Mouse (Mus musculus): ENCODE data around the gene Prkar1a. TPM values are rescaled to one million over a fixed set of nuclear protein-coding genes. Genes with fewer than 3 reads are reported as not detected.

The Prkar1a gene
- polyA plus RNA-seq (2012) = 89.2 and 91.3 TPM in 2 replicates

DNA sequence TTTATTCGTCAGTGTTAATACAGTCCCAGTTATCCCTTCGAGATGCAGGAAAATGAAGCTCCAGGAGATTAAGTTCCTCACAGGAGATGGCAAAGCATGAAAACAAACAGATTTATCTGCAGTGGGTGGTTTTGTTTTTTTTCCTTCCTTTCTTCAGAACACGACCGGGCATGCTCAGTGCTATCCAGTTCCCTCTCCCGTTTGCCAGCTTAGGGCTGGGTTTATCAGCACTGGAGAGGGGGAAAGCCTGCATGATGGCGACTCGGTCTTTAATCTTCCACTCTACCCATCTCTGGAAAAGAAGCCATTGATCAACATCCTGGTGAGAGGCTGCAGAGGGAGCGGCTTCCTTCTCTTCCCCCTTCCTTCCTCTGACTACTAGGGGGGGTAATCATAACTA is at the start of gene Prkar1a:
Gene Prkar1a, plus strand, starts transcription at position 200 of the 400 bp plus-strand sequence.
- no peak for TF ChIP-seq GATA1 (IDR thresholded peaks at IDR 0.05; ENCODE audit: low read length)

- TF ChIP-seq GATA1 (IDR thresholded peaks at IDR 0.05; ENCODE audit: low read length) = no peak
Observed at GRCm38 (mm10) chr11:109607600-109607999, 41.6 kb upstream of the Prkar1a start.

- no peak for TF ChIP-seq GATA1 (IDR thresholded peaks at IDR 0.05; ENCODE audit: low read length)
Observed at GRCm38 (mm10) chr11:109608976-109609625, 40.1 kb upstream of the Prkar1a start.

DNA sequence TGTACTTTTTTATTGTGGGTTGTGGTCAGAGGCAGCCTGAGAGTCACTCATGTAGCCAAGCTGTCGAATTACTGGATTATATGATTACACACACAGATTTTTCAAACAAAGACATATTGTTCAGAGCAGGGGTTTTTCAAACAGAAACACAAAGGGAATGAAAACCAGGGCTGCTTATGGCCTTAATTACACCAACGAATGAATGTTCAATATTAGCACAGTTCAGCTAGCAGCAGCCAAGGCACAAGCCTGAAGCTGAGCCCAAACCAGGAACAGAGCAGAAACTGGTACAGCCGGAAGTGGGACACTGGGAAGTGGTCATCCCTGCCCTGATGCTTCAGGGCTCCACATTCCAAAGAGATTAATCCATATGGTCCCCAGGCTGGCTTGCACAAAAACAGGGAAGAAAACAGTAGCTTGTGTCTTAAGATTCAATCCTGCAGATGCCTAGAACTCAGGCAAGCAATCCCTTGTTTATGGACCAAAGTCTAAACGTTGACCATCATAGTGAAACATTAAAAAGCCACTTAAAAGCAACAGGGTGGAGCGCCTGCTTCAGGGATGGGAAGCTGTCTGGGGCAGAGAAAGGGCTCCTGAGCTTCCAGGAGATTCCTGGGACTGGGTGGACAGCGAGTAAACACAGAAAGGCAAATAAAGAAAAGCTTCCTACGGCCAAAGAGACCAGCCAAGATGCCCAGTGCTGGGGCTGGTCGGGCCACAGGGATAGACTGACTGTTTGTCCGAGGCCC is 39.0 kb upstream of the Prkar1a start:
- TF ChIP-seq GATA1 (IDR thresholded peaks at IDR 0.05; ENCODE audit: low read length) = no peak

DNA sequence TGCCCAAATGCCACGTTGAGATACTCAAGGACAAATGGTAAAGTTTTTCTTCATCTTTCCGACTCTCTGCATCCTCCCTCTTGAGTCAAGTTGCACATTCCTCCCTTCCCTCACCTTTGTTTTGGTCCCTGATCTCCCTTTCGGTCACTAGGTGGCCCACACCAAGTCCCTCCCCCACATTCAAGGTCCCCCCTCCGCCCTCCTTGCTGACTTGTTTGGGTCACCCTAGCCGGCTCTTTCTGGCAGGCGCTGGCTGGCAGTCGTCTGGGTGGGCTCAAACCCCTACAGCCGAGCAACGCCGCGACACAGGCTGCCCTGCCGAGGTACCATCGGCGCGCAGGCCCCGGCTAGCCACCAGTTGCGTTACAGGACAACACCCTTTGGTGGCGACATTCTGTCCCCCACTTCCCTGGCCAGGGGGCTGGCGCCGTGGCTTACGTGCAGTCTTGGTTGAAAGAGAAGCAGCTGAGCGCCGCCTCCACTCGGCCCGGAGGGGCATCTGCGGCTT is 38.4 kb upstream of the Prkar1a start:
- no peak for TF ChIP-seq GATA1 (IDR thresholded peaks at IDR 0.05; ENCODE audit: low read length)

- no peak for TF ChIP-seq GATA1 (IDR thresholded peaks at IDR 0.05; ENCODE audit: low read length)
Observed at GRCm38 (mm10) chr11:109611303-109612149, 37.7 kb upstream of the Prkar1a start, which contains the start of gene Wipi1. Wipi1 (minus strand) TSS chr11:109611967.

- no peak for TF ChIP-seq GATA1 (IDR thresholded peaks at IDR 0.05; ENCODE audit: low read length)
Observed at GRCm38 (mm10) chr11:109612871-109613529, 36.2 kb upstream of the Prkar1a start.

- TF ChIP-seq GATA1 (IDR thresholded peaks at IDR 0.05; ENCODE audit: low read length) = no peak
Observed at GRCm38 (mm10) chr11:109615286-109615685, 33.9 kb upstream of the Prkar1a start.

GRCm38 (mm10) chr11:109616352-109616751 is 32.9 kb upstream of the Prkar1a start:
- TF ChIP-seq GATA1 (IDR thresholded peaks at IDR 0.05; ENCODE audit: low read length) = no peak

DNA sequence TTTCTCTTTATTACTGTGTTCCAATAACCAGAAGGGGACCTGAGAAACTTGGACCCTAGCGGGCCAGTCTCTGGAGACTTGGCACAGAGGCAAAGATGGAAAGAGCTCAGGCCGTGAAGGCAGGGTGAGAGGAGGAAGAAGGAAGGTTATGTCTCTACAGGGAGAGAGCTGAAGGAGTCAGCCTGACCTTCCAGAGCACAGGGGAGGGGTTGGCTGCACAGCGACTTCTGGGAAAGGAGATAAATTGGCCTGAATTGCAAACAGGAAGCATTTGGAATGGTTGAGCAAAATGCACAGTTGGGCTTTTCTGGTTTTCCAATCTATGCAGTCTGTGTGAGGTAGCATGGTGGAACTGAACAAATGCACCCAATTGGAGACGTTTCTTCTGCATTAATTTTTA is 32.4 kb upstream of the Prkar1a start:
- TF ChIP-seq GATA1 (IDR thresholded peaks at IDR 0.05; ENCODE audit: low read length) = no peak

- TF ChIP-seq GATA1 (IDR thresholded peaks at IDR 0.05; ENCODE audit: low read length) = no peak
Observed at GRCm38 (mm10) chr11:109620356-109620755, 28.8 kb upstream of the Prkar1a start.

GRCm38 (mm10) chr11:109621183-109621582 is 28.0 kb upstream of the Prkar1a start:
- TF ChIP-seq GATA1 (IDR thresholded peaks at IDR 0.05; ENCODE audit: low read length) = no peak

- peak; percentile 66 for TF ChIP-seq GATA1 (IDR thresholded peaks at IDR 0.05; ENCODE audit: low read length)
Observed at GRCm38 (mm10) chr11:109622518-109623037, 26.6 kb upstream of the Prkar1a start.

DNA sequence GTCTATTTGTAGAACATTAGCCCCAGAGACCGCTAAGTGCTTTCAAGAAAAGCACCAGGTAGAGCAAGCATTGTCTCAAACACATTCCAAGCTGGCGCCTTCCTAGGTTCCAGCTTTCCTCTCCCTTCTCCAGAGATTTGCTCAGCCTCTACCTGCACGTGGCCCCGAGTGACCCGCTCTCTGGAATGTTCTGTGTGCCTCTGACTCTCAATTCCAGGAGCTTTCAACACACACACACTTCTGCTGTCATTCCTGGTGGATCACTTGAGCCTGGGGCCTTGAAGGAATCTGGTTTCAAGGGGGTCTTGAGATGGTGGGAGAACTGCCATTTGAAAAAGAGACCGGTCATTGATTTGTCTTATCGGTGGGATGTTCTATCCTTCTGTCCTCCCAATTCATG is 26.0 kb upstream of the Prkar1a start:
- no peak for TF ChIP-seq GATA1 (IDR thresholded peaks at IDR 0.05; ENCODE audit: low read length)

GRCm38 (mm10) chr11:109627648-109628047 is 21.6 kb upstream of the Prkar1a start:
- no peak for TF ChIP-seq GATA1 (IDR thresholded peaks at IDR 0.05; ENCODE audit: low read length)
